Mouse (Mus musculus) intestine, postnatal 0 days (tissue): ENCODE measurements at regions not wholly inside any gene's neighbourhood (a gene's known extent, or its start where the extent isn't known, plus 50 kb on each side); places are given as distances from the start of the nearest gene placed in this dataset.

Experiments used
- ATAC-seq: fragments of 200-750 bp; cut with Nextera tagmentation; 2 replicates; pipeline ENCODE4 v1.8.0; 2017; ENCODE audit warnings: mild to moderate bottlenecking, moderate TSS enrichment, moderate library complexity
- H3K27ac ChIP-seq: fragments of 300-500 bp; sonication (generic); 2 replicates; pipeline ENCODE4 v1.5.1; 2014; ENCODE audit warnings: mild to moderate bottlenecking, low read depth, low read length, moderate library complexity
- H3K27me3 ChIP-seq: fragments of 300-500 bp; sonication (generic); replicated peaks from 2 replicates; pipeline ENCODE4 v1.6.1; 2014; ENCODE audit warnings: low read length, mixed read lengths; ENCODE audit not compliant: control insufficient read depth, insufficient read depth
- H3K36me3 ChIP-seq: fragments of 300-500 bp; sonication (generic); 2 replicates; pipeline ENCODE4 v1.6.1; 2014; ENCODE audit warnings: mild to moderate bottlenecking, moderate library complexity; ENCODE audit not compliant: control insufficient read depth, insufficient read depth
- H3K4me1 ChIP-seq: fragments of 300-500 bp; sonication (generic); replicated peaks from 2 replicates; pipeline ENCODE4 v1.6.1; 2014; ENCODE audit warnings: antibody characterized with exemption, low read length, mixed read lengths; ENCODE audit not compliant: control insufficient read depth, insufficient read depth
- H3K4me2 ChIP-seq: fragments of 300-500 bp; sonication (generic); replicated peaks from 2 replicates; pipeline ENCODE4 v1.6.1; 2014; ENCODE audit warnings: low read depth, mild to moderate bottlenecking, moderate library complexity
- H3K4me3 ChIP-seq: fragments of 300-500 bp; sonication (generic); 2 replicates; pipeline ENCODE4 v1.5.1; 2014; ENCODE audit warnings: low read depth, low read length
- H3K9ac ChIP-seq: fragments of 300-500 bp; sonication (generic); 2 replicates; pipeline ENCODE4 v1.6.1; 2014; ENCODE audit warnings: mild to moderate bottlenecking, low read depth, low read length
- H3K9me3 ChIP-seq: fragments of 300-500 bp; sonication (generic); 2 replicates; pipeline ENCODE4 v1.6.1; 2016; ENCODE audit warnings: mixed run types; ENCODE audit not compliant: control insufficient read depth
- CTCF ChIP-seq: sonication (generic); IDR thresholded peaks from 2 replicates; pipeline ENCODE4 v1.5.1; 2016; ENCODE audit warnings: low read depth, mild to moderate bottlenecking, control low read depth, antibody characterized with exemption, moderate library complexity
- WGBS: fragments of 180-500 bp; shearing (Covaris S2); extraction: QIAGEN DNeasy Blood & Tissue Kit; methylation state at CpG from one replicate; pipeline ENCODE4 v1.1.7; 2014; 5-methylcytosine and 5-hydroxymethylcytosine counted together

DNA sequence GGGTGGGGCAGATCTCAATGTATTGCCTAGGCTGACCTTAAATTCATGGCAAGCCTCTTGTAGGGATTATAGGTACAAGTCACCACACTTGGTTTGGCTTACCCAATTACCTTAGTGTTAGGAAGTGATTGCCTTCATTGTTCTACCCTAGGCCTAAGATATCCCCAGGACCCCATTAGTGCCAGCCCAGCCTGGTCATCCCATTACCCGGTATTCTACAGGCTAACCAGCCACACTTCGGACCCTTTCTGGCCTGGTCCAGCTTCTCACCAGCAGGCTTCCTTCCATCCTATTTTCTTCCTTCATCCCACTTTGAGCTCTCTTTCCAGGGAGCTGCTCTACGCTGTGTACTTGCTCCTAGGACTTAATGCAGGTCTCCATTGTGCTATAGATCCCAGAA lies 59.5 kb downstream of the Tex35 start:
- Histone ChIP-seq H3K27ac (no peak overlapping the region), H3K9me3 (no peaks in the 10 kb centered on the region), H3K27me3 (no peaks in the 10 kb centered on the region), H3K4me3 (no peak overlapping the region), H3K9ac (no peak overlapping the region), H3K4me1 (no peaks in the 10 kb centered on the region), H3K36me3 (no peaks in the 10 kb centered on the region), H3K4me2 (no peak overlapping the region)
- no peak for TF ChIP-seq CTCF
- ATAC-seq: no peak
- 96% methylated on average over 3 of the region's 3 CpGs for WGBS

DNA sequence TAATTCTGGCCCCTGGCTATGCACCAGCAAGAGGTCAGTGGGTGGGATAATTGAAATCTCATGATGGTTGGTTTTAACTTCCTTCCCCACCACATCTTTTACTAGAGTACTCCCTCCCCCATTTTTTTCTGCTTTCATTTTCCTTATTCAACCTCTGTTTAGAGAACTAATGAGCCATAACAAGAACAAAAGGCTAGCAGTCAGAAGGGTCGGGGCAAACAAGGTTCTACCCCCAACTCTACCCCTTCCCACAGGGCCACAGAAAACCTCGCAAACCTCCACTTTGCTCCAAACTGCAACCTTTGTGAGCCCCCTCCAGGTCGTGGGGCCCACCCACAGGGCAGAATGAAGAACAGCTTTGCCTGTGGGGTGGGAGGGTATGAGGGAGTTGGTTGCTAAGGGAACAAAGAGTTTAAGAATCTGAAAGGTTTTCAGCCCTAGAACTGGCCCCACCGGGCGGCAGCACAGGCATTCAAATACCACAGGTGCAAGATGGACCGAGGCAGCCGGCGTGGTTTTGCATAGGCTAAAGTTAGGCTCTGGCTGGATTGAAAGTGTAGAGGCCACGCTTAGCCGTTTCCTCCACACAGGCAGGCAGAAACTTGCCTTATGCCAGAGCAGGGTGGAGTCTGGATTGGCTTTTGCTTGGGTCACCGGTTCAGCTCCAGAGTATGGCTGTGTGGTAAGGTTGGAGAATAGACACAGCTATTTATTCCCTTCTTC lies 60.1 kb downstream of the Tex35 start:
- Histone ChIP-seq H3K27ac (no peak overlapping the region), H3K4me2 (no peak overlapping the region), H3K9me3 (no peaks in the 10 kb centered on the region), H3K4me1 (no peaks in the 10 kb centered on the region), H3K27me3 (no peaks in the 10 kb centered on the region), H3K9ac (no peak overlapping the region), H3K4me3 (no peak overlapping the region), H3K36me3 (no peaks in the 10 kb centered on the region)
- no peak for TF ChIP-seq CTCF
- 48% methylated on average over 11 of the region's 11 CpGs for WGBS
- no peak for ATAC-seq

DNA sequence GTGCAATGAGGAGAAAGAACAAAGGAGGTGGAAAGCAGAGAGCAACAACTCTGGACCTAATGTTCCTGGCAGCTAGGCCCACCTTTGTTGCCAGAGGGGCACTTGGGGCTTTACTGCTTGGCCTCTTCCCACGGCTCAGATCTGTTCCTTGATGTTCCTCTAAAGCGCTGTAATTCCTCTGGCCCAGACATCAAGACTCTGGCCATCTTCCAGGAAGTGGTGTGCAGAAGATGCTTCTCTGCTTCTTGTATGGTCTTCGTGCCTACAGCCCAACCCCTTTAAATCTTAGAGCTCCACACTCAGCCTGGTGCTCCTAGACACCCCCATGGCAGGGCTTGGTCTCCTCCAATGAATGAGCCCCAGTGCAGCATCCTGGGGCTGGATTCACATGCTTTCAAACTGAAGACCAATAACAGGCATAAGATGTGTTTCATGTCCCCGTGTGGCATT lies 60.7 kb downstream of the Tex35 start:
- no peak for ATAC-seq
- no peak overlapping the region for H3K27ac ChIP-seq
- H3K4me1 ChIP-seq: no peaks in the 10 kb centered on the region
- no peak overlapping the region for H3K4me3 ChIP-seq
- H3K36me3 ChIP-seq: no peaks in the 10 kb centered on the region
- no peak overlapping the region for H3K9ac ChIP-seq
- no peaks in the 10 kb centered on the region for H3K9me3 ChIP-seq
- WGBS: 60% methylated on average over 4 of the region's 4 CpGs
- no peak for TF ChIP-seq CTCF
- H3K27me3 ChIP-seq: no peaks in the 10 kb centered on the region
- H3K4me2 ChIP-seq: no peak overlapping the region

- 69% methylated on average over 4 of the region's 4 CpGs for WGBS
- H3K36me3 ChIP-seq: no peaks in the 10 kb centered on the region
- H3K27ac ChIP-seq: no peak overlapping the region
- ATAC-seq: no peak
- H3K4me2 ChIP-seq: no peak overlapping the region
- H3K27me3 ChIP-seq: no peaks in the 10 kb centered on the region
- no peaks in the 10 kb centered on the region for H3K4me1 ChIP-seq
- no peaks in the 10 kb centered on the region for H3K9me3 ChIP-seq
- no peak overlapping the region for H3K9ac ChIP-seq
- TF ChIP-seq CTCF: no peak
- no peak overlapping the region for H3K4me3 ChIP-seq
Measured at GRCm38 (mm10) chr1:157046760-157047182, 61.7 kb downstream of the Tex35 start.

DNA sequence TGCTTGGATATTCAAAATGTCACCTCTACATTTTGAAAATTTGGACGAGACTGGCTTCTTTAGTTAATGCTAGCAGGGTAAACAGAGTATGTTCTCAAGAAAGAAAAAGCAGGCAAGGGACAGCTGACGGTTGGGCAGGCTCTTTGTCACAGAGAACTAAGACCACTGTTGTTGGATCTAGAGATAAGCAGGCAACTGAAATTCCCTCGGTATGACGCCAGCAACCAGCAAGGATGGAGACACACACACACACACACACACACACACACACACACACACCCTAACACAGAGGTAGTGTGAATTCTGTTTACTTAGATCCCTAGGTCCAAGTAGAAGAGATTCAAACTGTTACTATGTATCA lies 68.7 kb downstream of the Tex35 start:
- H3K4me2 ChIP-seq: no peak overlapping the region; the same call in 1 of the 2 replicates
- H3K36me3 ChIP-seq: no peaks in the 10 kb centered on the region
- no peak for TF ChIP-seq CTCF
- no peaks in the 10 kb centered on the region for H3K9me3 ChIP-seq
- peaks cover 2% of the 10 kb centered on the region; the same call in 1 of the 2 replicates for H3K4me1 ChIP-seq
- H3K4me3 ChIP-seq: no peak overlapping the region
- H3K27me3 ChIP-seq: no peaks in the 10 kb centered on the region
- no peak overlapping the region for H3K9ac ChIP-seq
- ATAC-seq: no peak
- no peak overlapping the region for H3K27ac ChIP-seq
- WGBS: 13% methylated on average over 4 of the region's 4 CpGs

GRCm38 (mm10) chr1:157039016-157039835 lies 69.3 kb downstream of the Tex35 start:
- Histone ChIP-seq H3K36me3 (no peaks in the 10 kb centered on the region), H3K4me1 (peaks cover 2% of the 10 kb centered on the region; the same call in 1 of the 2 replicates), H3K9ac (no peak overlapping the region), H3K27me3 (no peaks in the 10 kb centered on the region), H3K4me2 (peak overlapping the region; percentile 46), H3K9me3 (no peaks in the 10 kb centered on the region), H3K27ac (no peak overlapping the region), H3K4me3 (no peak overlapping the region)
- no peak for TF ChIP-seq CTCF
- no peak for ATAC-seq
- WGBS: 10% methylated on average over 14 of the region's 14 CpGs
